Mouse (Mus musculus) myocyte (in vitro differentiated cells): Measurements from ENCODE around the gene Hist1h2ag. TPM values are rescaled to one million over a fixed set of nuclear protein-coding genes. Genes with fewer than 3 reads are reported as not detected.

ENCODE experiments used
- H3K27me3 ChIP-seq: one replicate; pipeline ENCODE4 v1.6.1; 2011; ENCODE audit not compliant: control insufficient read depth, insufficient read depth, insufficient read length
- H3K36me3 ChIP-seq: one replicate; pipeline ENCODE4 v1.6.1; 2011; ENCODE audit not compliant: control insufficient read depth, insufficient read depth
- H3K4me2 ChIP-seq: one replicate; pipeline ENCODE4 v1.6.1; 2011; ENCODE audit warnings: low read depth, control low read depth
- H3K4me3 ChIP-seq: one replicate; pipeline ENCODE4 v1.5.1; 2011; ENCODE audit warnings: mild to moderate bottlenecking, control low read depth, moderate library complexity
- H3K79me2 ChIP-seq: one replicate; pipeline ENCODE4 v1.6.1; 2011; ENCODE audit not compliant: control insufficient read depth, insufficient read depth
- H3ac ChIP-seq: one replicate; pipeline ENCODE4 v1.6.1; 2011; ENCODE audit not compliant: control insufficient read depth, insufficient read length
- CEBPB ChIP-seq: IDR thresholded peaks from 2 replicates; pipeline ENCODE4 v1.6.1; 2011; ENCODE audit warnings: mild to moderate bottlenecking, moderate library complexity; ENCODE audit not compliant: poor library complexity, insufficient read depth, severe bottlenecking
- E2F4 ChIP-seq: IDR thresholded peaks from one replicate; pipeline ENCODE4 v1.6.1; 2011; ENCODE audit warnings: mild to moderate bottlenecking, control low read depth, moderate library complexity; ENCODE audit not compliant: insufficient read depth
- MAX ChIP-seq: IDR thresholded peaks from one replicate; pipeline ENCODE4 v1.6.1; 2011; ENCODE audit warnings: low read depth, mild to moderate bottlenecking, control low read depth
- MYOD1 ChIP-seq, 3 experiments: IDR thresholded peaks; one replicate each; pipeline ENCODE4 v1.6.1; 2011; ENCODE audit warnings: control low read depth in 2 of 3, low read depth in 2 of 3, mild to moderate bottlenecking in 2 of 3, moderate library complexity in 1 of 3; ENCODE audit not compliant: insufficient read length in 2 of 3, control insufficient read depth in 1 of 3
- MYOG ChIP-seq, 3 experiments: IDR thresholded peaks; one replicate each; pipeline ENCODE4 v1.6.1; 2011; ENCODE audit warnings: control low read depth in 2 of 3, low read depth in 2 of 3, mild to moderate bottlenecking in 2 of 3; ENCODE audit not compliant: insufficient read length in 2 of 3, control insufficient read depth in 1 of 3, insufficient read depth in 1 of 3
- POLR2A ChIP-seq: IDR thresholded peaks from one replicate; pipeline ENCODE4 v1.6.1; 2011; ENCODE audit warnings: low read depth, mild to moderate bottlenecking, control low read depth, moderate library complexity; ENCODE audit not compliant: insufficient read length
- POLR2AphosphoS2 ChIP-seq: IDR thresholded peaks from one replicate; pipeline ENCODE4 v1.6.1; 2011; ENCODE audit warnings: low read depth, control low read depth; ENCODE audit not compliant: insufficient read length
- REST ChIP-seq: IDR thresholded peaks from one replicate; pipeline ENCODE4 v1.6.1; 2011; ENCODE audit warnings: mild to moderate bottlenecking, control low read depth, moderate library complexity; ENCODE audit not compliant: insufficient read depth, insufficient read length
- SRF ChIP-seq: IDR thresholded peaks from one replicate; pipeline ENCODE4 v1.6.1; 2011; ENCODE audit warnings: low read depth; ENCODE audit not compliant: control insufficient read depth, insufficient read length
- TCF12 ChIP-seq: IDR thresholded peaks from one replicate; pipeline ENCODE4 v1.6.1; 2011; ENCODE audit warnings: mild to moderate bottlenecking, control low read depth; ENCODE audit not compliant: poor library complexity, insufficient read depth, severe bottlenecking
- TCF3 ChIP-seq: IDR thresholded peaks from one replicate; pipeline ENCODE4 v1.6.1; 2011; ENCODE audit warnings: low read depth, control low read depth; ENCODE audit not compliant: insufficient read length
- USF1 ChIP-seq: IDR thresholded peaks from one replicate; pipeline ENCODE4 v1.6.1; 2011; ENCODE audit warnings: low read depth, mild to moderate bottlenecking, control low read depth, moderate library complexity
- polyA plus RNA-seq: library from polyadenylated mRNA; unstranded; fragments of >200 nt; fragmentation: generic; extraction: Trizol; gene quantifications from one replicate; pipeline ENCODE4 v1.2.1, GENCODE M21; 2012; ENCODE audit warnings: missing spikeins

The Hist1h2ag gene
- polyA plus RNA-seq, 1 experiment: 4.1 TPM

- no peaks in the 10 kb centered on the region for H3K36me3 ChIP-seq
- H3ac ChIP-seq: no peak overlapping the region
- peak overlapping the region; percentile 100 for H3K4me2 ChIP-seq
- H3K79me2 ChIP-seq: no peaks in the 10 kb centered on the region
- peaks cover 2% of the 10 kb centered on the region for H3K27me3 ChIP-seq
- peak overlapping the region; percentile 34 for H3K4me3 ChIP-seq
- TF ChIP-seq MAX (no peak), MYOG (IDR thresholded peaks at IDR 0.05; ENCODE audit: control insufficient read depth in 1 of 3, insufficient read depth in 1 of 3, insufficient read length in 2 of 3, low read depth in 2 of 3) (no peak)
Observed at GRCm38 (mm10) chr13:21993957-21994738, 48.6 kb downstream of the Hist1h2ag start.

DNA sequence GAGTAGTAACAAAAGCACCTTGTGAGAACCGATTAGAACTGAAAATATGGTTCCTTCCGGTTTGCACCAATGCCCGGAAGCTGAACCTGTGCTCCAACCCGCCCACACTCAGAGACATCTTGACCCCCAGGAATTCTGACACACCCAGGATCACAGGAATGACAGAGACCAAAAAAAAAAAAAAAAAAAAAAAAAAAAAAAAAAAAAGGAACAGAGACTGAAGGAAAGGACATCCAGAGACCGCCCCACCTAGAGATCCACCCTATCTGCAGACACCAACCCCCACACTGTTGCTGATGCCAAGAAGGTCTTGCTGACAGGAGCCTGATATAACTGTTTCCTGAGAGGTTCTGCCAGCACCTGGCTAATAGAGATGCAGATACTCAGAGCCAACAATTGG is 50.2 kb downstream of the Hist1h2ag start:
- no peak overlapping the region for H3K4me3 ChIP-seq
- no peaks in the 10 kb centered on the region for H3K79me2 ChIP-seq
- H3K36me3 ChIP-seq: no peaks in the 10 kb centered on the region
- no peaks in the 10 kb centered on the region for H3K27me3 ChIP-seq
- H3ac ChIP-seq: no peak overlapping the region
- no peak overlapping the region for H3K4me2 ChIP-seq
- no peak for TF ChIP-seq REST
- no peak for TF ChIP-seq MYOD1 (IDR thresholded peaks at IDR 0.05; ENCODE audit: control insufficient read depth in 1 of 3, insufficient read length in 2 of 3, low read depth in 2 of 3)
- TF ChIP-seq SRF: no peak
- no peak for TF ChIP-seq E2F4
- no peak for TF ChIP-seq CEBPB
- TF ChIP-seq USF1: no peak
- TF ChIP-seq TCF3: no peak
- no peak for TF ChIP-seq POLR2AphosphoS2
- no peak for TF ChIP-seq POLR2A
- no peak for TF ChIP-seq MYOG (IDR thresholded peaks at IDR 0.05; ENCODE audit: control insufficient read depth in 1 of 3, insufficient read depth in 1 of 3, insufficient read length in 2 of 3, low read depth in 2 of 3)
- TF ChIP-seq MAX: no peak
- TF ChIP-seq TCF12: no peak

Other genes with a start within 250 kb of the Hist1h2ag start
- gene Hist1h2bq, start 232.7 kb downstream of the Hist1h2ag start, polyA plus RNA-seq: 72.0 TPM
- not detected for gene Hist1h2ao, start 232.5 kb downstream of the Hist1h2ag start, polyA plus RNA-seq
- gene Hist1h4m, start 231.2 kb downstream of the Hist1h2ag start, polyA plus RNA-seq: not detected
- 19.7 TPM for gene Hist1h4n, start 210.7 kb downstream of the Hist1h2ag start, polyA plus RNA-seq
- 730 TPM for gene Hist1h2ap, start 209.4 kb downstream of the Hist1h2ag start, polyA plus RNA-seq
- gene Hist1h2br, start 209.2 kb downstream of the Hist1h2ag start, polyA plus RNA-seq: 71.7 TPM
- gene Zfp184, start 97.8 kb downstream of the Hist1h2ag start, polyA plus RNA-seq: 0.89 TPM
- not detected for gene Pom121l2, start 61.8 kb downstream of the Hist1h2ag start, polyA plus RNA-seq
- gene Prss16, start 33.2 kb downstream of the Hist1h2ag start, polyA plus RNA-seq: 0.34 TPM
- gene Hist1h2ah, start 7.4 kb downstream of the Hist1h2ag start, polyA plus RNA-seq: 2.2 TPM
- gene Hist1h2bk, start 7.1 kb downstream of the Hist1h2ag start, polyA plus RNA-seq: 8.2 TPM
- 31.0 TPM for gene Hist1h4i, start 1.6 kb downstream of the Hist1h2ag start, polyA plus RNA-seq
- gene Hist1h2bj, start 270 bp upstream of the Hist1h2ag start, polyA plus RNA-seq: 3.4 TPM
- gene Vmn1r188, start 41.5 kb upstream of the Hist1h2ag start, polyA plus RNA-seq: not detected
- not detected for gene Vmn1r189, start 62.9 kb upstream of the Hist1h2ag start, polyA plus RNA-seq
- not detected for gene Vmn1r191, start 141.0 kb upstream of the Hist1h2ag start, polyA plus RNA-seq
- not detected for gene Vmn1r192, start 148.2 kb upstream of the Hist1h2ag start, polyA plus RNA-seq
- gene Vmn1r193, start 180.2 kb upstream of the Hist1h2ag start, polyA plus RNA-seq: not detected
- not detected for gene Vmn1r194, start 201.3 kb upstream of the Hist1h2ag start, polyA plus RNA-seq
- gene Vmn1r195, start 227.6 kb upstream of the Hist1h2ag start, polyA plus RNA-seq: not detected
- not detected for gene Vmn1r196, start 247.0 kb upstream of the Hist1h2ag start, polyA plus RNA-seq